12 mouse cellular contexts compared by ENCODE assay signal in the genomic region with DNA sequence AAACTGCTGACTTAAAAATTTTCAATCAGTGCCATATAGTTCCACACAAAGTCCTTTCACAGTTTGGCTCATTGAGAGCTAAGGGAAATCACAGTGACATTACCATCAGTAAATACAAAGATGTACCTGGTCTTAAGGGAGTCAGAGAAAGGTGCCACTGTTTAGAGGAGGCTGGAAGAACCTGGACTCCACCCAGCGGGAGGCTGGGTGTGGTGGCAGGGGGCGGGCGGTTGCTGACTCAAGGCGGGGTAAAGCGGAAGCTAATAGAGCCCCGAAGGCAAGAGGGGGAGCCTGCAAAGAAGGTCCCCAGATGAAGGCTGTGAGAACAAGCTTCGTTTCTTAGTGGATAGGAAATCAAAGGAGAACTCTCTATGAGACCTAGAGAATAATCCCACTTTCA.
DNase-seq lines count a peak whose midpoint lies in the region; ATAC-seq and TF ChIP-seq lines count a peak whose summit lies in the region.
"Had no signal": no experiment of that assay in that cellular context is flagged by ENCODE, and none has a peak within 500 bp of the region (broad histone marks: within the 10 kb centered on the region; RNA-seq: fewer than 3 reads in every experiment).

No protein-coding gene starts in this region.

- no peak overlapping the region for H3K4me3 ChIP-seq in kidney, postnatal 0 days (replicated peaks; ENCODE audit: low read depth, low read length)
- no peak overlapping the region for H3K4me3 ChIP-seq in kidney, adult 2 months (ENCODE audit: insufficient read depth, low read depth, low read length)
- H3K4me3 ChIP-seq in embryonic facial prominence, embryonic 10.5 days = 0 out of 2 replicates have a peak overlapping the region, but pooled peaks have one; percentile 9
- no peak overlapping the region for H3K4me3 ChIP-seq in embryonic facial prominence, embryonic 14.5 days (ENCODE audit: low read depth, low read length)
- peak overlapping the region; percentile 8; the same call in 1 of the 2 replicates for H3K4me3 ChIP-seq in limb, embryonic 13.5 days
- no peak overlapping the region for H3K4me3 ChIP-seq in liver, embryonic 12.5 days
- H3K4me3 ChIP-seq: layer of hippocampus, adult 2 months had no signal

- WGBS in kidney, postnatal 0 days = 46% methylated on average over 7 of the region's 7 CpGs
- WGBS in kidney, adult 2 months = 53% methylated on average over 7 of the region's 7 CpGs
- 25% methylated on average over 7 of the region's 7 CpGs for WGBS in embryonic facial prominence, embryonic 10.5 days
- WGBS in embryonic facial prominence, embryonic 14.5 days = 23% methylated on average over 7 of the region's 7 CpGs
- WGBS in limb, embryonic 13.5 days = 23% methylated on average over 7 of the region's 7 CpGs
- WGBS in liver, embryonic 12.5 days (ENCODE audit: insufficient replicate concordance) = 42% methylated on average over 7 of the region's 7 CpGs

- no peak for DNase-seq in kidney, postnatal 0 days (ENCODE audit: low spot score)
- no peak for DNase-seq in kidney, adult 2 months
- DNase-seq in embryonic facial prominence, embryonic 10.5 days (ENCODE audit: low spot score) = peak; percentile 35
- DNase-seq in embryonic facial prominence, embryonic 14.5 days (ENCODE audit: low spot score) = peak; percentile 26
- no peak for DNase-seq in liver
- DNase-seq: adrenal gland, postnatal 10 days; cerebellum, postnatal 10 days; heart, postnatal 4 days; kidney, adult 11 months had no signal

- no peaks in the 10 kb centered on the region for H3K27me3 ChIP-seq in kidney, postnatal 0 days (ENCODE audit: insufficient read depth, low read length)
- no peaks in the 10 kb centered on the region for H3K27me3 ChIP-seq in kidney, adult 2 months (replicated peaks; ENCODE audit: control insufficient read depth, insufficient read depth, low read length)
- H3K27me3 ChIP-seq in embryonic facial prominence, embryonic 10.5 days (replicated peaks; ENCODE audit: low read depth, poor library complexity, severe bottlenecking) = no peaks in the 10 kb centered on the region
- no peaks in the 10 kb centered on the region for H3K27me3 ChIP-seq in embryonic facial prominence, embryonic 14.5 days (replicated peaks; ENCODE audit: control insufficient read depth, insufficient read depth, low read length)
- H3K27me3 ChIP-seq in limb, embryonic 13.5 days = peaks cover 15% of the 10 kb centered on the region; the same call in 1 of the 2 replicates
- no peaks in the 10 kb centered on the region for H3K27me3 ChIP-seq in liver, embryonic 12.5 days (replicated peaks)

- no peaks in the 10 kb centered on the region for H3K4me1 ChIP-seq in kidney, postnatal 0 days (replicated peaks; ENCODE audit: insufficient read depth, low read length)
- no peaks in the 10 kb centered on the region for H3K4me1 ChIP-seq in kidney, adult 2 months (ENCODE audit: control insufficient read depth, insufficient read depth, low read length)
- peaks cover 42% of the 10 kb centered on the region for H3K4me1 ChIP-seq in embryonic facial prominence, embryonic 10.5 days
- H3K4me1 ChIP-seq in embryonic facial prominence, embryonic 14.5 days (ENCODE audit: control insufficient read depth, insufficient read depth, low read length) = 0 out of 2 replicates have a peak, but pooled peaks cover 7% of the 10 kb centered on the region
- peaks cover 10% of the 10 kb centered on the region for H3K4me1 ChIP-seq in limb, embryonic 13.5 days
- no peaks in the 10 kb centered on the region for H3K4me1 ChIP-seq in liver, embryonic 12.5 days

- H3K9me3 ChIP-seq in kidney, postnatal 0 days (replicated peaks; ENCODE audit: low read length) = no peaks in the 10 kb centered on the region
- no peaks in the 10 kb centered on the region for H3K9me3 ChIP-seq in embryonic facial prominence, embryonic 10.5 days
- no peaks in the 10 kb centered on the region for H3K9me3 ChIP-seq in embryonic facial prominence, embryonic 14.5 days (ENCODE audit: control insufficient read depth, low read length)
- no peaks in the 10 kb centered on the region for H3K9me3 ChIP-seq in limb, embryonic 13.5 days
- no peaks in the 10 kb centered on the region for H3K9me3 ChIP-seq in liver, embryonic 12.5 days (replicated peaks)

- TF ChIP-seq POLR2A in kidney, adult 2 months (IDR thresholded peaks at IDR 0.05; ENCODE audit: low read depth, low read length) = no peak

- H3K27ac ChIP-seq in kidney, postnatal 0 days = no peak overlapping the region
- no peak overlapping the region for H3K27ac ChIP-seq in kidney, adult 2 months (ENCODE audit: insufficient read depth, low read depth, low read length)
- H3K27ac ChIP-seq in embryonic facial prominence, embryonic 10.5 days (replicated peaks) = no peak overlapping the region
- no peak overlapping the region for H3K27ac ChIP-seq in embryonic facial prominence, embryonic 14.5 days (replicated peaks; ENCODE audit: low read depth, low read length)
- no peak overlapping the region for H3K27ac ChIP-seq in limb, embryonic 13.5 days
- H3K27ac ChIP-seq in liver, embryonic 12.5 days = no peak overlapping the region
- H3K27ac ChIP-seq: layer of hippocampus, adult 2 months had no signal

- no peak for ATAC-seq in kidney, postnatal 0 days (replicated peaks; ENCODE audit: low FRiP score, low read depth)
- peak; percentile 56; the same call in 1 of the 2 replicates for ATAC-seq in embryonic facial prominence, embryonic 14.5 days (ENCODE audit: low read depth)
- no peak for ATAC-seq in limb, embryonic 13.5 days (ENCODE audit: low FRiP score, low read depth)
- ATAC-seq in liver, embryonic 12.5 days = no peak

- H3K9ac ChIP-seq in kidney, postnatal 0 days (ENCODE audit: low read depth, low read length) = no peak overlapping the region
- no peak overlapping the region; the same call in 1 of the 2 replicates for H3K9ac ChIP-seq in embryonic facial prominence, embryonic 14.5 days (ENCODE audit: low read depth, low read length)
- no peak overlapping the region for H3K9ac ChIP-seq in limb, embryonic 13.5 days
- no peak overlapping the region for H3K9ac ChIP-seq in liver, embryonic 12.5 days

- H3K36me3 ChIP-seq in kidney, postnatal 0 days (ENCODE audit: insufficient read depth, low read length) = no peaks in the 10 kb centered on the region
- no peaks in the 10 kb centered on the region for H3K36me3 ChIP-seq in kidney, adult 2 months (ENCODE audit: control insufficient read depth, insufficient read depth, low read length)
- no peaks in the 10 kb centered on the region for H3K36me3 ChIP-seq in embryonic facial prominence, embryonic 10.5 days (replicated peaks)
- H3K36me3 ChIP-seq in embryonic facial prominence, embryonic 14.5 days (ENCODE audit: control insufficient read depth, insufficient read depth, low read length) = no peaks in the 10 kb centered on the region
- no peaks in the 10 kb centered on the region for H3K36me3 ChIP-seq in limb, embryonic 13.5 days
- H3K36me3 ChIP-seq in liver, embryonic 12.5 days = no peaks in the 10 kb centered on the region

- TF ChIP-seq CTCF in kidney, postnatal 0 days (IDR thresholded peaks at IDR 0.05; ENCODE audit: low read depth) = no peak
- TF ChIP-seq CTCF in kidney, adult 2 months (conservative IDR thresholded peaks at IDR 0.05; ENCODE audit: insufficient read depth, insufficient read length, low read depth, low read length) = no peak

- H3K4me2 ChIP-seq in kidney, postnatal 0 days (ENCODE audit: low read length) = peak overlapping the region; percentile 32
- peak overlapping the region; percentile 33 for H3K4me2 ChIP-seq in embryonic facial prominence, embryonic 14.5 days (ENCODE audit: low read depth, low read length)
- H3K4me2 ChIP-seq in limb, embryonic 13.5 days (replicated peaks) = peak overlapping the region; percentile 39
- no peak overlapping the region for H3K4me2 ChIP-seq in liver, embryonic 12.5 days

Comparison
In these comparisons a context has a peak if more than half of its experiments do, and no peak if none do; other contexts are left out.
1. H3K4me3 ChIP-seq: peak in embryonic facial prominence, embryonic 10.5 days (single experiment) and limb, embryonic 13.5 days (single experiment); none in kidney, postnatal 0 days (single experiment), kidney, adult 2 months (single experiment), embryonic facial prominence, embryonic 14.5 days (single experiment) and liver, embryonic 12.5 days (single experiment).
2. DNase-seq: peak in embryonic facial prominence, embryonic 10.5 days (single experiment) and embryonic facial prominence, embryonic 14.5 days (single experiment); none in kidney, postnatal 0 days (single experiment), kidney, adult 2 months (single experiment) and liver (single experiment).